Mouse (Mus musculus) megakaryocyte, adult 5-6 weeks (primary cell): ENCODE results near the gene Col11a2. TPM values are rescaled to one million over a fixed set of nuclear protein-coding genes. Genes with fewer than 3 reads are reported as not detected.
"Not testable (repeated sequence)": the region's sequence is repeated elsewhere in the genome, so short reads cannot be mapped to it uniquely, and the experiment has no call there.

Experiments
- ATAC-seq: 2 replicates; pipeline ENCODE4 v1.8.0; 2016; ENCODE audit warnings: mild to moderate bottlenecking, inconsistent platforms; ENCODE audit not compliant: poor library complexity, severe bottlenecking
- total RNA-seq, 2 experiments: library from RNA; stranded (forward) in 1 of 2; stranded (reverse) in 1 of 2; fragments of 153-499, 151-499 nt in 1 of 2; fragments of 221-1000, 200-1000 nt in 1 of 2; gene quantifications; 2 replicates each; pipeline versions ENCODE4 v1.2.3 to v1.2.4; 2015 to 2017

Gene Col11a2
- total RNA-seq (2015), result 0.36 and 0.87 TPM in 2 replicates
- 1.2 and 1.5 TPM in 2 replicates for total RNA-seq (2017)

DNA sequence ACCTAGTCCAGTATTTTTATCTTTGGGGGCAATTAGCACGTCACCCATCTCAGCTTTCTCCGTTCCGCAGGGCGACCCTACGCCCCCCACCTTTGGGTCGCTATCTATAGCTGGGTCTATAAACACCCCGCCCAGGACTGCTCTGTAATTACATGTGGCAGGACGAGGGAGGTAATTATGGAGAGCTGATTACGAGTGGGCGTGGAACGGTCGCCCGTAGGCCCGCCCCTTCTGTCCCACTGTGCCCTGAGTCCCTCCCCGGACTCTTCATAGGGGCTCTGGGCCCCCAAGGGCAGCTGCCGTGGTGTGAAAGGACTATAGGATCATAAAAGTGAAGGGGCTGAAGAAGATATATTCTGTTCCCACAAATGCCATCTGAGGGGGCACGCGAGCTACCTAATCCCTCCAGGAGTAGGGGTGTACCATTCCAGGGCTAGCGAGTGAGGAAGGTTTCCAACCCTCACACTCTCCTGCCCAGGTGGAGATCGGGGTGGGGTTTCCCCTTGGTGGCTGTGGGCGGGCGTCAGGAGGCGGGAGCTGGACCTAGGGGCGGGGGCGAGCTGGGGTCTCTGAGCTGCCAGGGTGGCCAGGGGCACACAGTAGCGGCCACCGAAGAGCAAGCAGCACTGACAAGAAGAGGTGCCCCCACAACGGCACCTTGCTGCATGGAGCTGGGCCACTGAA lies at the start of gene Col11a2:
TSS of gene Col11a2 (plus strand) at position 560 of the 684 bp plus-strand sequence.
- ATAC-seq, result no peak

DNA sequence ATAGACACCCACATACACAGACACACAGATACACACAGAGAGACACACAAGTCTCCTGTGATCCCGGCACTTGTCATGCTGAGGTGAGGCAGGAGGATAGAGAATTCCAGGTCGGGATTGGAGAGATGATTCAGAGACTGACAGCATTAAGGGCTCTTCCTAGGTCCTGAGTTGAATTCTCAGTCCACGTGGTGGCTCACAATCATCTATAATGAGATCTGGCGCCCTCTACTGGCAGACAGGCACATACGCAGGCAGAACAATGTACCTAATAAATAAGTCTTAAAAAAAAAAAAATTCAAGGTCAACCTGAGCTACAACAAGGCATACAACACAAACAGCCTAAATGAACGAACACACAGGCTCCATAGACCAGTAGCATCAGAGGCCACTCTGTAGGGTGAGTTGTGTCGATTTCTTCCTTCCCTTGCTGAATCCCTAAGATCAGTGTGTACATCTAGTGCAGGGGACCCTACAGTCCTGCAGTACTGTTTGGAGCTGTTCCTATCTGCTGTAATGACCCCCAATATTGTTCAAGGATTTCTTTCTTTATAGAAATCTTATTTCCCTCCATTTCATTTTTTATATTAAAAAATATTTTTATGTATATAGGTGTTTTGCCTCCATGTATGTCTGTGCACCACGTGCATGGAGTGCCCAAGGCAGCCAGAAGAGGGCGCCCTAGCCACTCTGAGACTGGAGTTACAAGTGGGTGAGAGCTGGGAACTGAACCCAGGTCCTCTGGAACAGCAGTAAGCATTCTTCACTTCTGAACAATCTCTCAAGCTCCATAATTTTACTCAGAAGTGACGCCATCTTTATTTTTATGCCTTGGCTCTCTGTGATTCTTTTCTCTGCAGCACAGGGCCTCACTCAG lies 47.2 kb upstream of the Col11a2 start:
- ATAC-seq, result peak; percentile 79

DNA sequence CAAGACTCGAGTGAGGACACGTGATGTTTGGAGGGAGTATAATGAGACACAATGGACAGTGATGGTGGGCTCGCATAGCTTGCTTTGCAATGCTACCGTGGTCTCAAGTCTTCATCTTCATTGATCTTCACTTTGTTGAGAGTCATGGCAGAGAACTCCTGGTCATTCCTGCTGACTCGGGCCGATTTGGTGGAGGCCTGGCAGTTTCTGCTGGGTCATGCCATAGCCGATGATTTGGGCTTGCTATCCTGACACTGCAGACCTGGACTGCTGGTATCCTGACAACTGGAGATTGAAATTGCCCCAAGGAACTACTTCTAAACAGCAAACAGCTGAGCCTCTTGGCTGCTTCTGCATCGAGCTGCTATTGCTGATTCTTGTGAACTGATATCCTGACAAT lies 44.3 kb upstream of the Col11a2 start:
- no peak for ATAC-seq

DNA sequence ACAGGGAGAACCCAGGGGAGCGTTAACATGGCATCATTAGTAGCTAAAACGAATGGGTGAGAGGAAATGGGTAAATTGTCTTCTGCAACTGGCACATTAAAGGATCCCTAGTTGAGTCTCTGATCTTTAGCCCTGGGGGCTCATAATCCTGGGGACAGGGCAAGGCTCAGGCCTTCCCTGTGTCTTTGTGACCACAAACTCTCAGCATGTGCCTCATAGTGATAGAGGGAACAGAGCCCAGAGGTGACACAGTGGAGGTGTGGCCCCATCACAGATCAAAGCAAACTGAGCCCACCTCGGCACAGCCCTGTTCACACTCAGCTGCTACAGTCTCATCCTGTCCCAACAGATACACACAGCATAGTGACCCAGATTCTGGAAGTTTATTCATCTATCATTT lies 43.6 kb upstream of the Col11a2 start:
- ATAC-seq, result no peak

DNA sequence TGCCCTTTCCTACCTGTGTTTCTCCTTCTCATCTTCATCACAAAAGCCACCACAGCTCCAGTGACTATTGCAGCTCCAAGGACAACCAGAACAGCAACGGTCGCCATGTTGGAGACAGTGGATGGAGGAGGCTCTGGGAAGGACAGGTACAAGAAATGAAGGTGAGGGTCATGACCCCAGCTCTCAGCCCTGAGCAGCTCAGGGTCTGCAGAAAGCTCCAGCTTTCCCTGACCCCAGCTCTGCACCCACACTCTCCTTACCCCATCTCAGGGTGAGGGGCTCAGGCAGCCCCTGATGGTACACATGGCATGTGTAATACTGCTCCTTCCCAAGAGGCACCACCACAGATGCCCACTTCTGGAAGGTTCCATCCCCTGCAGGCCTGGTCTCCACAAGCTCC lies 42.2 kb upstream of the Col11a2 start:
- not testable (repeated sequence) for ATAC-seq

DNA sequence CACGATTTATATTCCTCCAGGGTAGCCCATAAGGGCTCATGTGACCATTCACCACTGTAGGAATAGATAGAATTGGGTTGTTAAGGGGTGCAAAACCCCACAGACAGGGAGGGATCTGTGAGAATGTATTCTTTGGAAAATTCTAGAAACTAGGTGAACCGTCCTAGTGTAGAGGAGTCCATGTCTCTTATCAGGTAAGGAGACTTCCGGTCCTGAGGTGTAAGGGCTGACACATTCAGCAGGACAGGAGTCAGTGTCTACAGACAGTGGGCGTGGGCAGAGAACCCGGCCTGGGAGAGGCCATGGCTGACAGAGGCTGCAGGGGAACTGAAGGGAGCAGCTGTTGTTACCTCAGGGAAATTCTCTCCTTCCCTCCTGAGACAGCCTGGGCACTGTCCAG lies 40.5 kb upstream of the Col11a2 start:
- ATAC-seq, result not testable (repeated sequence)

DNA sequence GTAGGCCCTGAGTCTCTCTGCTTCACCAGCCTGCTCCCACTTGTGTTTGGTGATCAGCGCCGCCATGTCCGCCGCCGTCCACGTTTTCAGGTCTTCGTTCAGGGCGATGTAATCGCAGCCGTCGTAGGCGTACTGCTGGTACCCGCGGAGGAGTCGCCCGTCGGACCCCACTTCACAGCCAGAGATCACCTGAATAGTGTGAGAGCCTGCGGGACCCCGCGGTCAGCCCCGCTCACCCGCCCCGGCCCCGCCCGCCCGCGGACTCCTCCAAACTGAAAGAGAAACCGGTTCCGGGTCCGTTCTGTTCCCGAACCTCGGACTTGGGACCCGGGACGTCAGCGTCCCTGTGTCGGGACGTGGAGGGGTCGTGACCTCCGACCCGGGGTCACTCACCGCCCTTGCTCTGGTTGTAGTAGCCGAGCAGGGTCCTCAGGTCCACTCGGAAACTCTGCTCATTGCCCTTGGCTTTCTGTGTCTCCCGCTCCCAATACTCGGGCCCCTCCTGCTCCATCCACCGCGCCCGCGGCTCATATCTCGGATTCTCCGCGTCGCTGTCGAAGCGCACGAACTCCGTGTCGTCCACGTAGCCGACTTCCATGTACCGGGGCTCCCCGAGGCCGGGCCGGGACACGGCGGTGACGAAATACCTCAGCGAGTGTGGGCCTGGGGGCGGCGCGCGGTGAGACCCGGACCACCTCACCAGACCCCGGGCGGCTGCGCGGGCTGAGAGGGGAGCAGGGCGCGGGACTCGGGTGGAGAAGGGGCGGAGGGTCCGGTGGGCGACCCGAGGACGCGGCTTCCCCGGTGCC lies 39.7 kb upstream of the Col11a2 start:
- no peak for ATAC-seq

DNA sequence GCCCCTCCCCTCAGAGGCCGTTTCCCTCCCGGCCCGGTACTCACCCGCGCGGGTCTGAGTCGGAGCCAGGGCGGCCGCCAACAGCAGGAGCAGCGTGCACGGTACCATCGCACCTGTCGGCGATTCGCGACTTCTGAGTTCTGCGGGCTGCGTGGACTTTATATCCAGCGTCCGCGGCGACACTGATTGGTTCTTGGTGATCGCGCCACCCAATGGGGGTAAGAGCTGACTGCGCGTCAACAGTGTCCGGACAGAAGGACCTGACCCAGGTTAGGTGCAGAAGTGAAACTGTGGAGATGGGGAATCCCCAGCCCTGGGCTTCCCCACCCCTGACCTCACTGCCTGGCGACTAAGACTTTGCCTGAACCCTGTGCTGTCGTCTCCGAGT lies 39.1 kb upstream of the Col11a2 start, which contains the start of gene H2-K1:
TSS of gene H2-K1 (minus strand) at position 198 of the 388 bp plus-strand sequence.
- ATAC-seq, result peak; percentile 96

DNA sequence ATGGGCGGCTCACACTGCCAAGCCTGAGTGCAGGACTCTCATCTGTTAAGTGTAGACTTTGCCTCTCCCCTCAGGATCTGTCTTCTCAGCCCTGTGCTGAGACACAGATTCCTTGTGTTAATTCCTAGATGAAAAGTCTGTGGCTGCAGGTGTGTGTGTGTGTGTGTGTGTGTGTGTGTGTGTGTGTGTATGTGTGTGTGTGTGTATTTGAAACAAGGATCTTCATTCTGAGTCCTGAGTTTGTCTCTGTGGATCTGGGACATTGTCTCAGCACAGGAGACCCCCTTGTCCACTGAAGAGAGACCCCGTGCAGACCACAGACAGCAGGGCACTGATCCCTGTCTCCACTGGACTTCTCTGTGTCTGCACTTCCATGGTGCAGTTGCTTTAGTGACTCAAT lies 38.4 kb upstream of the Col11a2 start:
- not testable (repeated sequence) for ATAC-seq

DNA sequence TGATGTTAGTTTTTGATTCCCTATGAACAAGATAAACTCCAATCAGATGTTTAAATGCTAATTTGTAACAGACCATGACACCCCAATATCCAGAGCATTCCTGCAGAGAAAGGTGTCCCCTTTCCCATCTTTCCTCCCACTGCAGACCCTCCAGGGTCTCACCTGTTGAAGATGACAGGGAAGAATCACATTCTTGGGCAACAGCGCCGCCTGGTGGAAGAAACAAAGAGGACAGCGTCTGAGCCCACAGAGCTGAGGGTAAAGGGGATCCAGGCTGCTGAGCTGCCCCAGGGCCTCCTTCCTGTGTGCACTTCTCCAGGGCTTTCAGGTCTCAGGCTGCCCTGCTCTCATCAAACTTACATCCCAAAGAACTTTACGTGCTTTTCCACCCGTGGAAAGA lies 35.8 kb upstream of the Col11a2 start:
- ATAC-seq, result no peak

DNA sequence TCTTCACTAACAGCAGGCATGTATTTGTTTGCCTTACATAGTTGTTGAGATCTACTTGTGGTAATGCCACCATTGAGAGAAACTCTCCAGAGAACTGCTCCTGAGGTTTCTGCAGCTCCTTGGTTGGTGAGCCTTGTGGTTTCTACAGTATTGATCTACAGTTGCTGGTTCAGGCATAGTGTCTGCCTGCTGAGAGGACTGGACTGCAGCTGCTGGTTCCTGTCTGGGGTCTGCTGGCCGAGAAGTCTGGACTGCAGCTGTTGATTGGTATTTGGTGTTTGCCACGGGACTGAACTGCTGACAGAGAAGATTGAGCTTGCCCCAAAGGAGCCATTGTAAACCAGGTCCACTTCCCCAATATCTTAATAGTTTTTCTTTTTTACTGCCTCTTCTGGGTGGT lies 32.7 kb upstream of the Col11a2 start:
- ATAC-seq, result no peak

DNA sequence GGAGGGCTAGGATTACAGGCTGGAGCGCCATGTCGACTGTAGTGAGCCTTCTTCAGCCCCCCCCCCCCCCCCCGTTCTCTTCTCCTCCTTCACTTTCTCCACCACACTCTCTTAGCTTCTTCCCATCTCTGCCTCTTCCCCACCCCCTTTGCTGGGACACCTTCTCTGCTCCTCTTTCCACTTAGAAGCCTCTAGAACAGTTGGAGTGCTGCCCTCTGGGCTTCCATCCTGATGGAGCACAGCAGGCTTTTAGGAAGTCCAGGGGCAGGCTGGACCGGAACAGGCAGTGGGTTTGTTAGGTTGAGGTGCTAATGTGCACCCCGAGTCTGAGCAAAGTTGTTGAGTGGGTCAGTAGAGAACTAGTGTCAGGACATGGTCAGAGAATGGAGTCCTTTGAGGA lies 29.1 kb upstream of the Col11a2 start:
- no peak for ATAC-seq

DNA sequence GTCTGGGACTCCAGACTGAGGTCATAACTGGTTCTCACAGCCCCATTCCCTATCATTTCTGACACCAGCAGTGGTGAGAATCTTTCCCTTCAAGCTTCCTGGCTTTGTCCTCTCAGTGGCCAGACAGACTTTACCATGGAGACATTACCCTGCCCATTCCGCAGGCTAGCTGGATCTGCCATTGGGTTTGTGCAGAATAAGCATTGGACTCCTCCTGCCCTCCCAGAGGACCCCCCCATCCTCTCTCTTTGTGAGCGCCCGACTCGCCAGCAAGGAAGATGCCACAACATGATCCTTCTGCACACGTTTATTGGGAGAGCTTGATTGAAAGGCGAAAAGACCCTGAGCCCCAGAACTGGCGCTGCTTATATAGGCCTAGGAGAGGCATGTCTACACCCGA lies 25.8 kb upstream of the Col11a2 start:
- ATAC-seq, result no peak

DNA sequence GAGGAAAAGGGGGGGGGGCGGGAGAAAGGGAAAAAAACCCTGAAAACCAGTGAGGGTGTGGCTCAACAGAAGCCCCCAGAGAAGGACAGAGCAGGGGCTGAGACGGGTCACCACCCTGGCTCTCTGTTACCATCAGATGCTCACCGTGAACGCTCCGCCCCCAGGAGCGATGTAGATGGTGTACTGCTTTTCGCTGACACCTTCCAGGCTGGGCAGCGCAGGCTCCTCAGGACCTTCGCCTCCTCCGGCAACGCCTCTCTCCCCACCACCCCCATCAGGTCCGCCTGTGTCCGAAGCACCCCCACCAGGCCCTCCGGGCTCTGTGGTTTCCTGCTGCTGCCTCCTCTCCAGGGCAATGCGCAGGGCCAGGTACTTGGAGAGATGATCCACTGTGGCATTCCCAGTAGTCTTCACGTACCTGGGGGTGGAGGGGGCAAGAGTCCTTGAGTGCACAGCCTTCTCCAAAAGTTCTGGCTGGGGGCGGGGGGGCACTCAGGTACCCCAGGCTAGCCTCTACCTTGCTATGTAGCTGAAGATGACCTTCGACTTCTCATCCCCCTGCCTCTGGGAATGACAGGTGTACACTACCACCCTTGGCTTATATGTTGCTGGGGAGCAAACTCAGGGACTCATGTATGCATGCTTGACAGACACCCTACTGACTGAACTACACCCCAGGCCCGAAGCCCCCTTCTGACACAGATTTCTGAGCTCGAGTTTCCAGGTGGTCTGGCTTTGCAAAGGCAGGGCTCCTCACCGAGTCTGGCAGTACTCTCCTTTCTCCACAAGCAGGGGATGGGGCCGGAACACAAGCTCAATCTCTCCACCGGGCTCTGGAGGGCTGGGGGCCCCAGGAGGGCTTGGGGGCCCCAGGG lies 17.5 kb upstream of the Col11a2 start:
- ATAC-seq, result no peak

DNA sequence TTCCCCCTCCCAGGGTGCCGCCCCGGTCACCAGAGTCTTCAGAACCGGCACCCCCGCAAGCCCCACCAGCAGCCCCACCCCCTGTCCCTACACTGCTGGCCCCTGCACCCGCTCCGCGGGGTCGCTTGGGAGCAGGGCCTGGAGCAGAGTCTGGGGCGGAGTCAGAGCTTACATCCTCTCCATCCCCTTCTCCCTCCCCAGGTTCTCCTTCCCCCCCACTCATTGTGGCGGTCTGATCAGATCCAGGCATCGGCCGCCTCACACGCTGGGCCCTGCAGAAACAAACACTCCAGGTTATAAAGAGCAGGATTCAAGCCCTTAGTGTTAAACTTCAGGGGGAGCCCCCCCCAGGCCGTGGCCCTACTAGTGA lies 16.8 kb upstream of the Col11a2 start:
- ATAC-seq, result no peak

DNA sequence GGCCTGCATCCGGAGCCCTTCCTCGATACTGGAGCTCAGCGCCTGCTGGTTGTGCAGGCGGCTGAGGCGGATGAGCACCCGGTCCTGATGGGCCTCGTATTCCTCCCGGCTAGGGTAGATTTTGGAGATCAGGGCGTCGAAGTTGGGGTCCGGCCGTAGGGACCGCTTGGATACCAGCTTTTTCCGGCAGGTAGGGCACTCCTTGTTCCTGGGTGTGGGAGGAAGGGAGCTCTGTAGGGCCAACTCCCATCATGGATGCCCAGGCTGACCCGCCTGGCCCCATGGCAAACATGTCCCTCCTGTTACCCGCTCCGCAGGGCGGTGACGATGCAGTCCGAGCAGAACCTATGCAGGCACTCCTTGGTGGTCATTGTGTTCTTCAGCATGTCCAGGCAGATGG lies 16.2 kb upstream of the Col11a2 start:
- no peak for ATAC-seq

DNA sequence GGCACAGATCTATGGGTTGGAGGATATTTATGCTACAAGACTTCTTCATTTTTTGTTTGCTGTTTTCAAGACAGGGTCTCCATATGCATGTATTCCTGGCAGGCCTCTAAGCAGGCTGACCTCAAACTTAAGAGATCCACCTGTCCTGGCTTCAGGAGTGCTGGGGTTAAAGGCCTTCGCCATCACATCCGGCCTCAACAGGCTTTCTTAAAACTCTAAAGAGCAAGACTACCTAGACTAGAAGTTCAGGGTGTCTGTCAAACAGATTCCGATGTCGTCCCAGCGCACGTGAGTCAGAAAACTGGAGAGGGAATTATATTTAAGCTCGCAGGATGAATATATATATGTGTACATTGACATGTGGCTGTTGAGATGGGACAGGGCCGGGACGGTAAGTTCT lies 15.6 kb upstream of the Col11a2 start:
- no peak for ATAC-seq

DNA sequence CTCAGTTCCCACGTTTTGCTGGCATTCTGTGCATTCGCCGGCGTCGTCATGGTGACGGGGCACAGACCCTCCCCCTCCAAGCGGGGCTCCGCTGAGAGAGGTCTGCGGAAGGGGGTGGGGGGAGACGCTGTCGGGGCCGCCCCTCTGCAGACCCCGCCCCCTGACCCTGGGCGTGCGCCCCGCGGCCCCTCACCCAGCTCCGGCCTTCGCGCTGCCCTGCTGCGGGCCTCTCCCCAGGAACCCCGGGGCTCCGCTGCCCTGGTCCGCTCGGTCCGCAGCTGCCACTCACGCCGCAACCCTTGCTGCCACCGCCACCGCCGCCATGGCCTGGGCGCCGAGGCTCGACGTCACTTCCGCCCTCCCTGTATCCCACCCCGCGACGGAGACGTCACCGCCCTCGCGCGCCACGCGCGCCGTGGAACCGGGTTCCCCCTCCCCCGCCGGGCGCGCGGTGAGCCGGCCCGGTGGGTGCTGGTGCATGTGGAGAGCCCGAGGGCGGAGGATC lies 14.9 kb upstream of the Col11a2 start, which contains the start of gene Ring1:
TSS of gene Ring1 (minus strand) at position 364 of the 505 bp plus-strand sequence.
- peak; percentile 56 for ATAC-seq

DNA sequence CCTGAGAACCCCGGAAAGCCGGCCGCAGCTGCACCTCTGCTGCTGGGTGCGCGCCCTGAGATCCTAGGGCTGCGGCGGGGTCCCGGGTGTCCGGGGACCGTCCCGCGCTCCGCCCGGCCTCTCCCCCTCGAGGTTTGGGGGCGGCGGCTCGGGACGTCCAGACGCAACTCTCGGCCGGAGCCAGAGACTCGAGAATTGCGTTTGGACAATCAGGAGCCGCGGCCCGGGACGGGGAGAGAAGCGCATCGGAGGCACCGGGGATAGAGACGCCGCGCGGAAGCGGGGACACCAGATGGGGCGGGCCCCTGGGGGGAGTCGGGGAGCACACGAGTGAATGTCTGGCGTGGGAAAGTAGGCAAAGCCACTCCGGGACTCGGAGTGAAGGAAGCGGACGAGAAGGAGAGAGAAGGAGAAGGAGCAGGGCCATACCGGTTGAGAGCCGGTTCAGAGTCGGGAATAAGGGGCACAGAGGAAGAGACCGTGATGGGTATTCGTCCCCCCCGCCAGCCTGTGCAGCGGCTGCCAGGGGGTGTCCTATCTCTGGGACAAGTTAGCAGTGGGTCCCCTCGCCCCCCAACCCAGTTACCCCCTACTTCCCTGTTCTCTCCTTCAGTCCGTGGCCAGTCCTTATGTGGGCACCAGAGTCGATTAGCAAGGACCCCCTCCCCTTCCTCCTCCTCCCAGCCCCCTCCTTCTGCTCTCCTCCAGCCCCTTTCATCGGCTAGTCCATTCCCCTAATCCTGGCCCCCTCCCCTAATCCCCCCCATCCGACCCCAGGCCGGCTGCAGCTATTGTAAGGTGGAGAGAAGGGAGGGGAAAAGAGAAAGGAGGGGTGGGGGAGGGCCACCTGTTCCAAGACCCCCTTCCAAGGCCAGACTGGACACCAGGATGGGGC lies 14.1 kb upstream of the Col11a2 start:
- ATAC-seq, result no peak
